Mouse (Mus musculus) midbrain, postnatal 0 days (tissue): ENCODE data around the gene Tmod1. TPM values are rescaled to one million over a fixed set of nuclear protein-coding genes. Genes with fewer than 3 reads are reported as not detected.

Experiments
- ATAC-seq: fragments of 200-750 bp; cut with Nextera tagmentation; 2 replicates; pipeline ENCODE4 v1.8.0; 2017; ENCODE audit warnings: moderate number of reproducible peaks, mild to moderate bottlenecking, moderate TSS enrichment, moderate library complexity; ENCODE audit not compliant: low FRiP score
- DNase-seq: peaks from one replicate; pipeline ENCODE4 v3.0.0-alpha.2; 2015; ENCODE audit warnings: low spot score
- H3K27ac ChIP-seq: fragments of 300-500 bp; sonication (generic); 2 replicates; pipeline ENCODE4 v1.5.1; 2014; ENCODE audit warnings: low read depth, mild to moderate bottlenecking, low read length, mixed read lengths
- H3K27me3 ChIP-seq: fragments of 300-500 bp; sonication (generic); 2 replicates; pipeline ENCODE4 v1.6.1; 2014; ENCODE audit warnings: low read length, control low read depth, mixed read lengths; ENCODE audit not compliant: insufficient read depth
- H3K36me3 ChIP-seq: fragments of 300-500 bp; sonication (generic); 2 replicates; pipeline ENCODE4 v1.6.1; 2014; ENCODE audit warnings: low read length, control low read depth, mixed read lengths; ENCODE audit not compliant: insufficient read depth
- H3K4me1 ChIP-seq: fragments of 300-500 bp; sonication (generic); 2 replicates; pipeline ENCODE4 v1.6.1; 2014; ENCODE audit warnings: mild to moderate bottlenecking, control low read depth, antibody characterized with exemption, low read length, mixed read lengths; ENCODE audit not compliant: insufficient read depth
- H3K4me2 ChIP-seq: fragments of 300-500 bp; sonication (generic); 2 replicates; pipeline ENCODE4 v1.6.1; 2014; ENCODE audit warnings: low read depth, mild to moderate bottlenecking, low read length, mixed read lengths; ENCODE audit not compliant: poor library complexity, severe bottlenecking
- H3K4me3 ChIP-seq: fragments of 300-500 bp; sonication (generic); 2 replicates; pipeline ENCODE4 v1.5.1; 2014; ENCODE audit warnings: low read depth, mild to moderate bottlenecking, low read length, moderate library complexity
- H3K9ac ChIP-seq: fragments of 300-500 bp; sonication (generic); replicated peaks from 2 replicates; pipeline ENCODE4 v1.6.1; 2014; ENCODE audit warnings: mild to moderate bottlenecking, low read length, moderate library complexity, mixed read lengths; ENCODE audit not compliant: poor library complexity, severe bottlenecking
- H3K9me3 ChIP-seq: fragments of 300-500 bp; sonication (generic); 2 replicates; pipeline ENCODE4 v1.6.1; 2016; ENCODE audit warnings: low read length, control low read depth
- CTCF ChIP-seq: IDR thresholded peaks from 2 replicates; pipeline ENCODE4 v1.5.1; 2016; ENCODE audit warnings: antibody characterized with exemption, mild to moderate bottlenecking
- WGBS: fragments of 180-500 bp; shearing (Covaris S2); extraction: QIAGEN DNeasy Blood & Tissue Kit; methylation state at CpG from one replicate; pipeline ENCODE4 v1.1.7; 2014; 5-methylcytosine and 5-hydroxymethylcytosine counted together
- polyA plus RNA-seq: library from polyadenylated mRNA; unstranded; fragments of >200 nt; fragmentation: Nextera tagmentation; extraction: Ambion mirVana; gene quantifications from 2 replicates; pipeline ENCODE4 v1.2.1, GENCODE M21; 2015
- total RNA-seq: library from RNA; depleted of rRNA; stranded (reverse); fragments of >200 nt; gene quantifications from 2 replicates; pipeline ENCODE4 v1.2.3, GENCODE M21; 2014; rRNA removed

Tmod1 gene
- total and polyA plus RNA-seq, 2 experiments from 2014 or later: 0.55 to 0.75 TPM

GRCm38 (mm10) chr4:46138287-46139222 is 99.8 kb downstream of the Tmod1 start, which contains the start of the genes Ncbp1 and Tstd2:
Gene Ncbp1, plus strand, starts transcription at chr4:46138613.
Gene Tstd2, minus strand, starts transcription at chr4:46138694.
- Histone ChIP-seq H3K9ac (peak within 1 kb of the TSS; percentile 89), H3K4me3 (peak within 1 kb of the TSS; percentile 81), H3K4me1 (peaks cover 15% of the 10 kb centered on the region), H3K27ac (peak within 1 kb of the TSS; percentile 92), H3K4me2 (peak within 1 kb of the TSS; percentile 65), H3K9me3 (no peaks in the 10 kb centered on the region), H3K36me3 (peaks cover 6% of the 10 kb centered on the region), H3K27me3 (no peaks in the 10 kb centered on the region)
- WGBS: under 1% methylated on average over 73 of the region's 90 CpGs
- ATAC-seq (peak; percentile 90), DNase-seq (peak; percentile 94)
- TF ChIP-seq CTCF: no peak; the same call in 1 of the 2 replicates

- Histone ChIP-seq H3K4me2 (no peak overlapping the region), H3K27me3 (no peaks in the 10 kb centered on the region), H3K4me1 (peaks cover 10% of the 10 kb centered on the region), H3K9me3 (no peaks in the 10 kb centered on the region), H3K27ac (no peak overlapping the region), H3K4me3 (no peak overlapping the region), H3K9ac (no peak overlapping the region), H3K36me3 (peaks cover 15% of the 10 kb centered on the region)
- TF ChIP-seq CTCF: peak; percentile 50
- no peak for DNase-seq
- ATAC-seq: no peak
- 70% methylated on average over 3 of the region's 3 CpGs for WGBS
Measured at GRCm38 (mm10) chr4:46144323-46144722, 105.6 kb downstream of the Tmod1 start.

GRCm38 (mm10) chr4:46146881-46147280 is 108.1 kb downstream of the Tmod1 start:
- Histone ChIP-seq H3K9me3 (no peaks in the 10 kb centered on the region), H3K36me3 (peaks cover 32% of the 10 kb centered on the region), H3K4me1 (no peaks in the 10 kb centered on the region), H3K9ac (no peak overlapping the region), H3K4me3 (no peak overlapping the region), H3K27ac (no peak overlapping the region), H3K27me3 (no peaks in the 10 kb centered on the region), H3K4me2 (no peak overlapping the region)
- TF ChIP-seq CTCF: no peak
- ATAC-seq (no peak), DNase-seq (no peak)
- 85% methylated on average over 1 of the region's 1 CpGs for WGBS

- Histone ChIP-seq H3K36me3 (peaks cover 59% of the 10 kb centered on the region), H3K4me3 (no peak overlapping the region), H3K9ac (no peak overlapping the region), H3K27me3 (no peaks in the 10 kb centered on the region), H3K4me1 (no peaks in the 10 kb centered on the region), H3K27ac (no peak overlapping the region), H3K4me2 (no peak overlapping the region), H3K9me3 (no peaks in the 10 kb centered on the region)
- WGBS: 95% methylated on average over 12 of the region's 12 CpGs
- DNase-seq: no peak
- no peak for TF ChIP-seq CTCF
- no peak for ATAC-seq
Measured at GRCm38 (mm10) chr4:46151903-46152544, 113.3 kb downstream of the Tmod1 start.

GRCm38 (mm10) chr4:46164027-46164426 is 125.3 kb downstream of the Tmod1 start:
- Histone ChIP-seq H3K9me3 (no peaks in the 10 kb centered on the region), H3K27me3 (no peaks in the 10 kb centered on the region), H3K36me3 (peaks cover 67% of the 10 kb centered on the region), H3K27ac (no peak overlapping the region), H3K4me2 (no peak overlapping the region), H3K4me1 (no peaks in the 10 kb centered on the region), H3K4me3 (no peak overlapping the region), H3K9ac (no peak overlapping the region)
- ATAC-seq: no peak
- no peak for TF ChIP-seq CTCF
- WGBS: 83% methylated on average over 2 of the region's 2 CpGs
- DNase-seq: no peak

Other genes with a start within 250 kb of the Tmod1 start
- 17.6 and 20.3 TPM in 2 replicates for gene Aldh1b1, start 239.9 kb upstream of the Tmod1 start, total RNA-seq
- gene Aldh1b1, start 239.9 kb upstream of the Tmod1 start, polyA plus RNA-seq: 22.6 and 23.6 TPM in 2 replicates
- gene Igfbpl1, start 212.0 kb upstream of the Tmod1 start, total RNA-seq: 36.5 and 51.6 TPM in 2 replicates
- 8.5 and 10.3 TPM in 2 replicates for gene Igfbpl1, start 212.0 kb upstream of the Tmod1 start, polyA plus RNA-seq
- gene Stra6l, start 190.3 kb upstream of the Tmod1 start, total RNA-seq: 0.71 and 1.4 TPM in 2 replicates
- gene Stra6l, start 190.3 kb upstream of the Tmod1 start, polyA plus RNA-seq: 0.46 and 0.56 TPM in 2 replicates
- 0.27 and 0.52 TPM in 2 replicates for gene Ccdc180, start 148.6 kb upstream of the Tmod1 start, total RNA-seq
- gene Ccdc180, start 148.6 kb upstream of the Tmod1 start, polyA plus RNA-seq: 0.27 and 0.48 TPM in 2 replicates
- gene Tdrd7, start 73.6 kb upstream of the Tmod1 start, total RNA-seq: 28.0 and 35.3 TPM in 2 replicates
- 21.4 and 24.1 TPM in 2 replicates for gene Tdrd7, start 73.6 kb upstream of the Tmod1 start, polyA plus RNA-seq
- gene Ncbp1, start 99.7 kb downstream of the Tmod1 start, total RNA-seq: 33.4 and 41.8 TPM in 2 replicates
- gene Ncbp1, start 99.7 kb downstream of the Tmod1 start, polyA plus RNA-seq: 45.1 and 45.9 TPM in 2 replicates
- gene Tstd2, start 99.8 kb downstream of the Tmod1 start, total RNA-seq: 25.1 and 27.6 TPM in 2 replicates
- 16.3 and 18.9 TPM in 2 replicates for gene Tstd2, start 99.8 kb downstream of the Tmod1 start, polyA plus RNA-seq
- 13.2 and 24.6 TPM in 2 replicates for gene Xpa, start 157.4 kb downstream of the Tmod1 start, total RNA-seq
- gene Xpa, start 157.4 kb downstream of the Tmod1 start, polyA plus RNA-seq: 35.5 and 35.9 TPM in 2 replicates